Mouse (Mus musculus): ENCODE results near the gene Zbtb16. TPM values are rescaled to one million over a fixed set of nuclear protein-coding genes. Genes with fewer than 3 reads are reported as not detected.
A peak's percentile ranks its signal among the peaks of the same experiment; 100 is the strongest.

The Zbtb16 gene
- total and polyA plus RNA-seq, 2 experiments, result 7.2 to 24.2 TPM

DNA sequence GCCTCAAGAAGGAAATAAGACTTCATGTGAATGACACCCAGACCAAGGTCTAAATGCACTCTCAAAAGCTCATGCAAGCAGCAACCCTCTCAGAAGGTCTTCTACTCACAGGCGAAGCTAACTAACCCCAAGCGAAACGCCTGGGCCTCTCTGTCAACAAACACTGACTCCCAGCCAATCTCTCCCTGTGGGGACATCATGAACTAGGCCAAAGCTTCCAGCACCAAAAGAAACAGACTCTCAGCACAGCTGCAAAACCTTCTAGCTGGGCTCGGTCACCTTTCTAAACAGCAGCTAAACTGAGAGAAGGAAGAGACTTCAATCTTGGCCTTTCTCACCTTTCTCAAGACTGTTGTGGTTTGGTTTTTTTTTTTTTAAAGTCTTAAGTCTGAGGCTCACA lies 86.9 kb downstream of the Zbtb16 start:
- Histone ChIP-seq H3K36me3 (ENCODE audit: control insufficient read depth, insufficient read depth, low read length) (no peaks in the 10 kb centered on the region), H3K79me2 (ENCODE audit: control insufficient read depth, insufficient read depth, low read length) (peaks cover 31% of the 10 kb centered on the region), H3K27me3 (ENCODE audit: control insufficient read depth, insufficient read depth, low read length) (no peaks in the 10 kb centered on the region), H3K4me1 (ENCODE audit: control insufficient read depth, insufficient read depth, low read length) (peaks cover 64% of the 10 kb centered on the region), H3K9ac (ENCODE audit: low read depth, low read length) (no peak overlapping the region), H3K27ac (replicated peaks; ENCODE audit: insufficient read depth, low read depth, low read length) (peak overlapping the region; percentile 82), H3K4me3 (ENCODE audit: insufficient read depth, low read depth, low read length) (no peak overlapping the region)
- WGBS, result 15% methylated on average over 4 of the region's 4 CpGs
- TF ChIP-seq POLR2A (IDR thresholded peaks at IDR 0.05; ENCODE audit: extremely low read depth, insufficient read depth, low read length) (no peak), CTCF (IDR thresholded peaks at IDR 0.05; ENCODE audit: low read depth, low read length) (no peak)
- peak; percentile 93 for DNase-seq (ENCODE audit: extremely low read depth, low read depth, low spot score)

DNA sequence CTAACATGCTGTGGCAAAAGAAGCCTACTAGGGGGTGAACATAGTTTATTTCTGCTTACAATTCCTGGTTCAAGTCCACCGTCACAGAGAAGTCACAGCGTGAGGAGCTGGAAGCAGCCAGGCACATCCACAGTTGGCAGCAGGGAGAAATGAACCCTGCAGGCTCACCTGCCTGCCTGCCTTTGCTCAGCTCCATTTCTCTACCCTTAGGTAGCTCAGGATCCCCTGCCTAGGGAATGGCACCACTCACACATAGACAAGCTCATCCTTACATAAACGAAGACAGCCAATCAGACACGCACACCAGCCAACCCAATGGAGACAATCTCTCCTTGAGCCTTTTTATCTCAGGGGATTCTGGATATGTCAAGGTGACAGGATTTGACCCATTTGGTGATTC lies 87.3 kb downstream of the Zbtb16 start:
- DNase-seq (ENCODE audit: extremely low read depth, low read depth, low spot score), result peak; percentile 60
- Histone ChIP-seq H3K4me3 (ENCODE audit: insufficient read depth, low read depth, low read length) (no peak overlapping the region), H3K36me3 (ENCODE audit: control insufficient read depth, insufficient read depth, low read length) (no peaks in the 10 kb centered on the region), H3K9ac (ENCODE audit: low read depth, low read length) (peak overlapping the region; percentile 27; the same call in 1 of the 2 replicates), H3K27me3 (ENCODE audit: control insufficient read depth, insufficient read depth, low read length) (no peaks in the 10 kb centered on the region), H3K27ac (replicated peaks; ENCODE audit: insufficient read depth, low read depth, low read length) (peak overlapping the region; percentile 82), H3K79me2 (ENCODE audit: control insufficient read depth, insufficient read depth, low read length) (peaks cover 33% of the 10 kb centered on the region), H3K4me1 (ENCODE audit: control insufficient read depth, insufficient read depth, low read length) (peaks cover 66% of the 10 kb centered on the region)
- TF ChIP-seq POLR2A (IDR thresholded peaks at IDR 0.05; ENCODE audit: extremely low read depth, insufficient read depth, low read length) (no peak), CTCF (IDR thresholded peaks at IDR 0.05; ENCODE audit: low read depth, low read length) (no peak)
- 47% methylated on average over 4 of the region's 4 CpGs for WGBS

DNA sequence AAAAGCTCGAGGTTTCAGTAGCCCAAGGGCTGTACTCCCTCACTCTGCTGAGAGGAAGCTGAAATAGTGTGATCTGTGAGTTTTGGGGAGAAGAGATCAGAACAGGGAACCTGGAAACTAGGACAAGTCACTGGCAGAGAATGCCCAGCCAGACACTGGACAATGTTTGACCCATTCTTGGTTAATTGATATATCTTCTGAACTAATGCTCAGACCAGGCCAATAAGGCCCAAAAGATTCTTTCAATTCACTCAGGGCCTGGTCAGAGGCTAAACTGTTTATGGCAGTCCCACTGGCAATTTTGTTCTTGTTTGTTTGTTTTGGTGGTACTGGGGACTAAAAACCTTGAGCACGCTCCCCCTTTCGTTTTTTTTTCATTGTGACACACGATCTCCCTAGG lies 87.8 kb downstream of the Zbtb16 start:
- Histone ChIP-seq H3K4me3 (ENCODE audit: insufficient read depth, low read depth, low read length) (no peak overlapping the region), H3K79me2 (ENCODE audit: control insufficient read depth, insufficient read depth, low read length) (peaks cover 36% of the 10 kb centered on the region), H3K27ac (replicated peaks; ENCODE audit: insufficient read depth, low read depth, low read length) (peak overlapping the region; percentile 82), H3K9ac (ENCODE audit: low read depth, low read length) (no peak overlapping the region), H3K27me3 (ENCODE audit: control insufficient read depth, insufficient read depth, low read length) (no peaks in the 10 kb centered on the region), H3K36me3 (ENCODE audit: control insufficient read depth, insufficient read depth, low read length) (peaks cover under 1% of the 10 kb centered on the region; the same call in 1 of the 2 replicates), H3K4me1 (ENCODE audit: control insufficient read depth, insufficient read depth, low read length) (peaks cover 63% of the 10 kb centered on the region)
- DNase-seq (ENCODE audit: extremely low read depth, low read depth, low spot score), result peak; percentile 74
- 34% methylated on average over 4 of the region's 4 CpGs for WGBS
- TF ChIP-seq POLR2A (IDR thresholded peaks at IDR 0.05; ENCODE audit: extremely low read depth, insufficient read depth, low read length) (no peak), CTCF (IDR thresholded peaks at IDR 0.05; ENCODE audit: low read depth, low read length) (no peak)

DNA sequence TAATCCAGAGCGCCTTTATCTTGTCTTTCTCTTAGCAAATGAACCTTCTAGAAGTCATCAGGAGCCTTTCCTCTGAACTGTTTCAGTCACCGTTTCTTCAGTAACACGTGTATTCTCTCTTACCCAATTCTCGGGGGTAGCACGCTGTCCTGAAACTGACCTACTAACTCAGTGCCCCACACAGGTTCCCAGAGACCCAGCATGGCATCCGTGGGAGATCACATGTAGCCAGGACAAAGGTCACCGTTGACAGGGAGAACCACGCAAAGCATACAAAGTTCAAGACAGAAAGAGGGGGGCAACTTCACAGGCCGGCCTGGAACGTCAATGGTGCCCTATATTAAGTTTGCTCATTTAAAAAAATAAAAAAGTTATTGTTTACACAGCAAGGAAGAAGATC lies 89.5 kb downstream of the Zbtb16 start:
- no peak overlapping the region for H3K9ac ChIP-seq (ENCODE audit: low read depth, low read length)
- H3K4me3 ChIP-seq (ENCODE audit: insufficient read depth, low read depth, low read length), result no peak overlapping the region
- WGBS, result 38% methylated on average over 10 of the region's 10 CpGs
- H3K27me3 ChIP-seq (ENCODE audit: control insufficient read depth, insufficient read depth, low read length), result no peaks in the 10 kb centered on the region
- H3K79me2 ChIP-seq (ENCODE audit: control insufficient read depth, insufficient read depth, low read length), result peaks cover 39% of the 10 kb centered on the region
- TF ChIP-seq POLR2A (IDR thresholded peaks at IDR 0.05; ENCODE audit: extremely low read depth, insufficient read depth, low read length) (no peak), CTCF (IDR thresholded peaks at IDR 0.05; ENCODE audit: low read depth, low read length) (no peak)
- peak overlapping the region; percentile 92 for H3K27ac ChIP-seq (replicated peaks; ENCODE audit: insufficient read depth, low read depth, low read length)
- H3K36me3 ChIP-seq (ENCODE audit: control insufficient read depth, insufficient read depth, low read length), result peaks cover 8% of the 10 kb centered on the region; the same call in 1 of the 2 replicates
- DNase-seq (ENCODE audit: extremely low read depth, low read depth, low spot score), result peak; percentile 93
- H3K4me1 ChIP-seq (ENCODE audit: control insufficient read depth, insufficient read depth, low read length), result peaks cover 59% of the 10 kb centered on the region

DNA sequence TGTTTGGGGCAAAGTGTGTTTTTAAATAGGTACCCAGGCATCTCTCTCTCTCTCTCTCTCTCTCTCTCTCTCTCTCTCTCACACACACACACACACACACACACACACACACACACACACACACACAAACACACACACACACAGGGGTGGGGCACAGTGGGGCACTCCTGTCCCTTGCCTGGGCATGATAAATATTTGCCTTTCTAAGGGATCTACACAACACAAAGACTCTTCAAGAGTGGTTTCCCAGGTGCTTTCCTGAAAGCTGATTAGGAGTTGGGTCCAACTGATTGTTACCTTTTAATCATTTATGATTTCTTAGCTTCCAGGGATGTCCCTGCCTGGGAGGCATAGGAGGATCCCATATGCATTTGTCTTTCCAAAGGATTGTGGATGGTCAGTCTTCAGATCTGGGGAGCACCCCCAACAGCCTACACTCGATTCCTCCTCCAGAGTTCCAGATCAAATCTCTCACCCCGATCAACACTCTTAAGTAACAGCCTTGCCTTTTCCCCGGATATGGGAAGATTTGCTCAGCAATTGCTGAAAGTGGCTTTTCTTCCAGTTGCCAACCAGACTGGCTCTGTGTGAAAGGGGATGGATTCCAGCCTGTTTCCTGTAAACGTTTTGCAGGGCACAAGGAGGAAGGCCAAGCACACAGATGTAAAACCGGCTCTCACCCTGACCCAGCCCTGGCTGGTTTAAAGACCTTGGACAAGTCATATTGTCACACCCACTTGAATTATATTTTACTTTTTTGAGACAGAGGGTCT lies 90.5 kb downstream of the Zbtb16 start:
- Histone ChIP-seq H3K4me3 (ENCODE audit: insufficient read depth, low read depth, low read length) (no peak overlapping the region), H3K4me1 (ENCODE audit: control insufficient read depth, insufficient read depth, low read length) (peaks cover 53% of the 10 kb centered on the region), H3K9ac (ENCODE audit: low read depth, low read length) (peak overlapping the region; percentile 20; the same call in 1 of the 2 replicates), H3K79me2 (ENCODE audit: control insufficient read depth, insufficient read depth, low read length) (peaks cover 29% of the 10 kb centered on the region; the same call in 1 of the 2 replicates), H3K36me3 (ENCODE audit: control insufficient read depth, insufficient read depth, low read length) (peaks cover 8% of the 10 kb centered on the region; the same call in 1 of the 2 replicates), H3K27me3 (ENCODE audit: control insufficient read depth, insufficient read depth, low read length) (no peaks in the 10 kb centered on the region), H3K27ac (replicated peaks; ENCODE audit: insufficient read depth, low read depth, low read length) (peak overlapping the region; percentile 92)
- WGBS, result 10% methylated on average over 5 of the region's 5 CpGs
- DNase-seq (ENCODE audit: extremely low read depth, low read depth, low spot score), result peak; percentile 84
- TF ChIP-seq CTCF (IDR thresholded peaks at IDR 0.05; ENCODE audit: low read depth, low read length) (no peak), POLR2A (IDR thresholded peaks at IDR 0.05; ENCODE audit: extremely low read depth, insufficient read depth, low read length) (no peak)

DNA sequence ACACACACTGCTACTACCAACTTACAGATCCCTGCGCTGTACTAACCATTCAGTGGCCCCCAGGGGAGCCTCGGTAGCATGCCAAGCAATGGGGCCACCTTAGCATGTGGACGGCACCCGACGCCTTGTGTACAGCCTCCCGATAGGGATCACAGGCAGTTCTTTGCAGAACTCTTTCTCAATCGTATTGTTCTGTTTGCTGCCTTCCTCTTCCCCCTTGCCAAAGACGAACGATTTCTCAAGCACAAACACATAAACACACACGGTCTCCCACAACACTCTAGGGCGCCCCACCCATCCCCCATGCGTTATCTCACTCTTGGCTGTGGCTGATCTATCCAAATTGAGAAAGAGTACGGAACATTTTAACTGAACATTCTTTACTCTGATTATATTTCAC lies 91.1 kb downstream of the Zbtb16 start:
- Histone ChIP-seq H3K27me3 (ENCODE audit: control insufficient read depth, insufficient read depth, low read length) (no peaks in the 10 kb centered on the region), H3K4me3 (ENCODE audit: insufficient read depth, low read depth, low read length) (no peak overlapping the region), H3K27ac (replicated peaks; ENCODE audit: insufficient read depth, low read depth, low read length) (peak overlapping the region; percentile 98), H3K9ac (ENCODE audit: low read depth, low read length) (peak overlapping the region; percentile 68), H3K79me2 (ENCODE audit: control insufficient read depth, insufficient read depth, low read length) (peaks cover 26% of the 10 kb centered on the region; the same call in 1 of the 2 replicates), H3K4me1 (ENCODE audit: control insufficient read depth, insufficient read depth, low read length) (peaks cover 51% of the 10 kb centered on the region), H3K36me3 (ENCODE audit: control insufficient read depth, insufficient read depth, low read length) (peaks cover 8% of the 10 kb centered on the region; the same call in 1 of the 2 replicates)
- DNase-seq (ENCODE audit: extremely low read depth, low read depth, low spot score), result peak; percentile 99
- WGBS, result 10% methylated on average over 13 of the region's 13 CpGs
- TF ChIP-seq POLR2A (IDR thresholded peaks at IDR 0.05; ENCODE audit: extremely low read depth, insufficient read depth, low read length), result no peak
- no peak for TF ChIP-seq CTCF (IDR thresholded peaks at IDR 0.05; ENCODE audit: low read depth, low read length)
